Mouse (Mus musculus) inflammation-experienced regulatory T-cells (primary cell): ENCODE data around the gene A530084C06Rik. TPM values are rescaled to one million over a fixed set of nuclear protein-coding genes. Genes with fewer than 3 reads are reported as not detected.

Source experiments
- polyA plus RNA-seq, 2 experiments: library from polyadenylated mRNA; unstranded; fragments of 100-300 nt; shearing (Covaris generic); gene quantifications; one replicate each; pipeline ENCODE4 v1.2.1; 2017

A530084C06Rik gene
- polyA plus RNA-seq: under 1 TPM in 1 of 2 experiments, not detected in 1; 0.05 TPM

DNA sequence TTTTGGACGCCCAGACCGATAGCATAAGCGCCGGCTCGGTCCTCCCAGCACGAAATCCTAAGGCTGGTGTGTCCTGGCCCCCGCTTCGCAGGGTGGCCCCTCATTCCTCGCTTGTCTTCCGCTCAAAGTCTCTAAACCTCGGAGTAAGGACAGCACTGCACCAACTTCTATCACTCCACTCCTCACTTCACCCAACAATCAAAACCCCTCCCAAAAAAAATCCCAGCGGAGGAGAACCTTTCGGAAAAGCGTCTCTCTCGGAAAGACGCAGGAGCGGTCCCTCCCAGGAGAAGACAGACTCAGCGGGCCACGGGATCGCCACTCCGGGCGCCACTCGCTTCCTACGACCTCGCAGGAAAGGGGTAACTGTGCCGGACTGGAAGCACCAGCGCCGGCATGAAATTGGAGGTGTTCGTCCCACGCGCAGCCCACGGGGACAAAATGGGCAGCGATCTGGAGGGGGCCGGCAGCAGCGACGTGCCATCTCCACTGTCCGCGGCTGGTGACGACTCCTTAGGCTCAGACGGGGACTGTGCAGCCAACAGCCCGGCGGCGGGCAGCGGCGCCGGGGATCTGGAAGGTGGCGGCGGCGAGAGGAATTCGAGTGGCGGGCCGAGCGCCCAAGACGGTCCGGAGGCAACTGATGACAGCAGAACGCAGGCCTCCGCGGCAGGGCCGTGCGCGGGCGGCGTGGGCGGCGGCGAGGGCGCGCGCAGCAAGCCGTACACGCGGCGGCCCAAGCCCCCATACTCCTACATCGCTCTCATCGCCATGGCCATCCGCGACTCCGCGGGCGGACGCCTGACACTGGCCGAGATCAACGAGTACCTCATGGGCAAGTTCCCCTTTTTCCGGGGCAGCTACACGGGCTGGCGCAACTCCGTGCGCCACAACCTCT lies at the start of gene A530084C06Rik:
A530084C06Rik (minus strand) TSS at position 813 of the 898 bp plus-strand sequence.

GRCm38 (mm10) chr13:31555834-31556233 lies 3.3 kb downstream of the A530084C06Rik start, which contains the start of gene Foxq1:
Gene Foxq1 (plus strand): TSS chr13:31556134.

Other genes starting within 250 kb of the A530084C06Rik start
- gene Foxq1, start 3.2 kb downstream of the A530084C06Rik start, polyA plus RNA-seq: 1 to 10 TPM in 1 of 2 experiments, under 1 TPM in 1; 0.18 to 2.7 TPM
- gene Foxf2, start 66.5 kb upstream of the A530084C06Rik start, polyA plus RNA-seq: not detected
- gene Foxc1, start 247.3 kb upstream of the A530084C06Rik start, polyA plus RNA-seq: under 1 TPM; 0.48 TPM